Mouse (Mus musculus): ENCODE measurements at regions not wholly inside any gene's neighbourhood (a gene's known extent, or its start where the extent isn't known, plus 50 kb on each side); places are given as distances from the start of the nearest gene placed in this dataset.
A peak's percentile ranks its signal among the peaks of the same experiment; 100 is the strongest.

DNA sequence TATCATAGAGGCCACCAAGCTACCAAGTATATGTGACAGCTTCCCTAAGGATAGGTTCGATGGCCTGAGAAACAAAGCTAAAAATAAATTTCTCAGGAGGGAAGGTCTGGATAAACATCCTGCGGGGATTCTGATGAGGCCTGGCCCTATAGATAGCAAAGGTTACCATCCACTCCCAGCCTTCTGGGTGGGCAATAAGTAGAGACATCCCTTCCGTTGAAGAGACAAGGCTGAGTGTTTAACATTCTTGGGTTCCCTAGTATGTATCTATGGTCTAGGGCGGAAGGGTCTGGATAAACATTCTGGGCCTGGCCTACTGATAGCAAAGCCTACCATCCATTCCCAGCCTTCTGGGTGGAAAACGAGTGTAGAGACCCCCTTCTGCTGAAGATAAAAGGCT is 180.5 kb upstream of the Dlk1 start:
- H3K36me3 ChIP-seq (ENCODE audit: control insufficient read depth, insufficient read depth, low read length): no peaks in the 10 kb centered on the region
- H3K9ac ChIP-seq (ENCODE audit: low read length): no peak overlapping the region
- DNase-seq (ENCODE audit: low spot score) (no peak), ATAC-seq (no peak)
- no peaks in the 10 kb centered on the region for H3K4me1 ChIP-seq (ENCODE audit: control insufficient read depth, insufficient read depth, low read length)
- no peak overlapping the region for H3K4me2 ChIP-seq (ENCODE audit: low read length)
- H3K4me3 ChIP-seq (ENCODE audit: low read depth, low read length): no peak overlapping the region
- no peaks in the 10 kb centered on the region for H3K27me3 ChIP-seq (replicated peaks; ENCODE audit: control insufficient read depth, insufficient read depth, low read length)
- WGBS: 82% methylated on average over 5 of the region's 5 CpGs
- H3K9me3 ChIP-seq (replicated peaks; ENCODE audit: control insufficient read depth, low read length): no peaks in the 10 kb centered on the region
- no peak overlapping the region for H3K27ac ChIP-seq (ENCODE audit: low read depth, low read length)

DNA sequence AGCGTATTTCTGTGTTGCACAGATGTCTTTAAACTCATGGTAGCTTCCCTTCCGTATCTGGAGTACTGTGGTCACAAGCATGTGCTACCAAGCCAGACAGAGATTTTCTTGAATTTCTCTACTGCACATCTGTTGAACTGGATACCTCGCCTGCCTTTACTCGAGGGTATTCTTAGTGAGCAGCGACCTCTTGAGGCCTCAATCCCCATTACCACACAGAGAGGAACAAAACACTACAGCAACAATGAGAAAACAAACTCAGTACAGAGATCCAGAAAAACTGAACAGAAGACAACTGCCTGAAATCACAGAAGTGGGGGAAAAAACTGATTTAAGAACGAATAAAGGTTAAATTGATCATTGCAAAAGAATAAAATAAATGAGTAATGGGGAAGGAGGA is 137.8 kb upstream of the Dlk1 start:
- Histone ChIP-seq H3K4me3 (ENCODE audit: low read depth, low read length) (no peak overlapping the region), H3K36me3 (ENCODE audit: control insufficient read depth, insufficient read depth, low read length) (no peaks in the 10 kb centered on the region), H3K9me3 (replicated peaks; ENCODE audit: control insufficient read depth, low read length) (no peaks in the 10 kb centered on the region), H3K4me1 (ENCODE audit: control insufficient read depth, insufficient read depth, low read length) (no peaks in the 10 kb centered on the region), H3K9ac (ENCODE audit: low read length) (no peak overlapping the region), H3K27me3 (replicated peaks; ENCODE audit: control insufficient read depth, insufficient read depth, low read length) (no peaks in the 10 kb centered on the region), H3K4me2 (ENCODE audit: low read length) (no peak overlapping the region), H3K27ac (ENCODE audit: low read depth, low read length) (no peak overlapping the region)
- ATAC-seq: no peak
- WGBS: 24% methylated on average over 6 of the region's 6 CpGs
- peak; percentile 17 for DNase-seq (ENCODE audit: low spot score)

DNA sequence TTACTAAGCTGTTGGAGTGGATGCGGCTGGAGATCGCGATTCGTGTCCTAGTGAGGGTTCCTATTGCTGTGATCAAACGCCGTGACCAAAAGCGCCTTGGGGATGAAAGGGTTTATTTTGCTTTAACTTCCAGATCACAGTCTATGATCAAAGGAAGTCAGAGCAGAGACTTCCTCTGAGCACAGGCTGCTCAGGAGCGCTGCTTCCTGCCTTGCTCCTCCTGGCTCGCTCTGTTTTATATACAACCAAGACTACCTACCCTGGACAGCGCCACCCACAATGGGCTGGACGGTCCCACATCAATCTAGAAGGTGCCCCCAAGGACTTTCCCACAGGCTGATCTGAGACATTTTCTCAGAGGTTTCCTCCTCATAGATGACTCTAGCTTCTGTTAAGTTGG is 126.6 kb upstream of the Dlk1 start:
- Histone ChIP-seq H3K4me3 (ENCODE audit: low read depth, low read length) (no peak overlapping the region), H3K9me3 (replicated peaks; ENCODE audit: control insufficient read depth, low read length) (no peaks in the 10 kb centered on the region), H3K4me2 (ENCODE audit: low read length) (no peak overlapping the region), H3K27ac (ENCODE audit: low read depth, low read length) (no peak overlapping the region), H3K4me1 (ENCODE audit: control insufficient read depth, insufficient read depth, low read length) (no peaks in the 10 kb centered on the region), H3K27me3 (replicated peaks; ENCODE audit: control insufficient read depth, insufficient read depth, low read length) (no peaks in the 10 kb centered on the region), H3K36me3 (ENCODE audit: control insufficient read depth, insufficient read depth, low read length) (no peaks in the 10 kb centered on the region), H3K9ac (ENCODE audit: low read length) (no peak overlapping the region)
- DNase-seq (ENCODE audit: low spot score) (no peak), ATAC-seq (no peak)
- WGBS: 73% methylated on average over 11 of the region's 11 CpGs

DNA sequence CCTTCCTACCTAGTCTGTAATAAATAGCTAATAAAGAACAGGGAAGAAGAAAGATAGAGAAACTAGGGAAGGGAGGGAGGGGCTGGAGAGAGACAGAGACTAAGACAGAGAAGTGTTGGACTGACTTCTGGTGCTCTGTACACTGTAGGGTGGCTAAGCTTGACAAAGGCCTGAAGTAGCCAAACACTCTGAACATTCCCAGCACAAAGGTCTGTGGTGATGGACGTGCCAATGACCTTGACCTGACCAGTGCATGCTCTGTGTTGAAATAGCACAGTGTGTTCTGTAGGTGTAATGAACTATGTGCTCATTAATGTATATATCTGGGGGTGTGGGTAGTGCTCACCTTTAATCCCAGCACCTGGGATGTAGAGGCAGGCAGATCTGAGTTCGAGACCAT is 81.3 kb upstream of the Dlk1 start:
- DNase-seq (ENCODE audit: low spot score): no peak
- H3K4me1 ChIP-seq (ENCODE audit: control insufficient read depth, insufficient read depth, low read length): no peaks in the 10 kb centered on the region
- WGBS: 81% methylated on average over 2 of the region's 2 CpGs
- ATAC-seq: no peak
- H3K4me2 ChIP-seq (ENCODE audit: low read length): no peak overlapping the region
- H3K27ac ChIP-seq (ENCODE audit: low read depth, low read length): no peak overlapping the region
- H3K9me3 ChIP-seq (replicated peaks; ENCODE audit: control insufficient read depth, low read length): 0 out of 2 replicates have a peak, but pooled peaks cover 2% of the 10 kb centered on the region
- no peak overlapping the region for H3K4me3 ChIP-seq (ENCODE audit: low read depth, low read length)
- H3K36me3 ChIP-seq (ENCODE audit: control insufficient read depth, insufficient read depth, low read length): no peaks in the 10 kb centered on the region
- H3K27me3 ChIP-seq (replicated peaks; ENCODE audit: control insufficient read depth, insufficient read depth, low read length): no peaks in the 10 kb centered on the region
- no peak overlapping the region for H3K9ac ChIP-seq (ENCODE audit: low read length)

DNA sequence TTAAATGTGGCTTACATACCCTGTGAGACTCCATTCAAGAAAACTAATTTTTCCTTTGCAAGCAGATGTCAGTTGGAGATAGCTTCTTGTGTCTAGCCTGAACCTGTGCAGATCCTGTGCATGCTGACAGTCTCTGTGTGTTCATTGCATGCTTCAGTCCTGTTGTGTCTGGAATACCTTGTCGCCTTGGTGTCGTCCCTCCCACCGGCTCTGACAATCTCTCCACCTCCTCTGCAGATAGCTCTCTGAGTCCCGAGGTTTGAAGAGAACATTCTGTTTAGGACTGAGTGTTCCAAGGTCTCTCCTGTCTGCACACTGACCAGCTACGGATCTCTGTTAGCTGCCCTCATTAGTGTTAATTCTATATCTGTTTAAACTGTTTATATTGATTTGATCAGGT is 66.8 kb upstream of the Dlk1 start:
- H3K27ac ChIP-seq (ENCODE audit: low read depth, low read length): no peak overlapping the region
- no peak for ATAC-seq
- no peaks in the 10 kb centered on the region for H3K36me3 ChIP-seq (ENCODE audit: control insufficient read depth, insufficient read depth, low read length)
- H3K9me3 ChIP-seq (replicated peaks; ENCODE audit: control insufficient read depth, low read length): no peaks in the 10 kb centered on the region
- no peaks in the 10 kb centered on the region for H3K4me1 ChIP-seq (ENCODE audit: control insufficient read depth, insufficient read depth, low read length)
- no peaks in the 10 kb centered on the region for H3K27me3 ChIP-seq (replicated peaks; ENCODE audit: control insufficient read depth, insufficient read depth, low read length)
- H3K9ac ChIP-seq (ENCODE audit: low read length): no peak overlapping the region
- H3K4me2 ChIP-seq (ENCODE audit: low read length): no peak overlapping the region
- no peak for DNase-seq (ENCODE audit: low spot score)
- 87% methylated on average over 5 of the region's 5 CpGs for WGBS
- H3K4me3 ChIP-seq (ENCODE audit: low read depth, low read length): no peak overlapping the region

DNA sequence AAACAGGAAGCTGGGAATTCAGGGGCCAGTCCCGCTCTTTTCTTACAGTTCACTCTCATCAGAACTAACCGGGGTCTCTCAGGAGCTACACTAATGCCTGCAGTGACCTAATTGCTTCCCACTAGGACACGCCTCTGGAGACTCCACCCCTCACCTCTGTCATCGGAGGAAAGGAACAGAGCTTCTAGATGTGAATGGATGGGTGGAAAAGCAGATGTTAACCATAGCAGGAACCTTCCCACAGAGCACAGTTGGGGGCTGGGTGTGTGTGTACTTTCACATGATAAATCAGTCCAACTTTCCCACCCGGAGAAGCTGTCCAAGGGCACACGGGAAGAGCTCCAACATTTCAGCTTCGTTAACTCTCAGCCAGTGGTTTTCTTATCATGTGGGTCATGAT is 63.8 kb upstream of the Dlk1 start:
- DNase-seq (ENCODE audit: low spot score) (no peak), ATAC-seq (no peak)
- H3K9me3 ChIP-seq (replicated peaks; ENCODE audit: control insufficient read depth, low read length): no peaks in the 10 kb centered on the region
- WGBS: 61% methylated on average over 7 of the region's 7 CpGs
- no peak overlapping the region for H3K27ac ChIP-seq (ENCODE audit: low read depth, low read length)
- H3K9ac ChIP-seq (ENCODE audit: low read length): no peak overlapping the region
- H3K4me1 ChIP-seq (ENCODE audit: control insufficient read depth, insufficient read depth, low read length): peaks cover 11% of the 10 kb centered on the region
- no peaks in the 10 kb centered on the region for H3K27me3 ChIP-seq (replicated peaks; ENCODE audit: control insufficient read depth, insufficient read depth, low read length)
- H3K36me3 ChIP-seq (ENCODE audit: control insufficient read depth, insufficient read depth, low read length): no peaks in the 10 kb centered on the region
- no peak overlapping the region for H3K4me2 ChIP-seq (ENCODE audit: low read length)
- H3K4me3 ChIP-seq (ENCODE audit: low read depth, low read length): no peak overlapping the region

DNA sequence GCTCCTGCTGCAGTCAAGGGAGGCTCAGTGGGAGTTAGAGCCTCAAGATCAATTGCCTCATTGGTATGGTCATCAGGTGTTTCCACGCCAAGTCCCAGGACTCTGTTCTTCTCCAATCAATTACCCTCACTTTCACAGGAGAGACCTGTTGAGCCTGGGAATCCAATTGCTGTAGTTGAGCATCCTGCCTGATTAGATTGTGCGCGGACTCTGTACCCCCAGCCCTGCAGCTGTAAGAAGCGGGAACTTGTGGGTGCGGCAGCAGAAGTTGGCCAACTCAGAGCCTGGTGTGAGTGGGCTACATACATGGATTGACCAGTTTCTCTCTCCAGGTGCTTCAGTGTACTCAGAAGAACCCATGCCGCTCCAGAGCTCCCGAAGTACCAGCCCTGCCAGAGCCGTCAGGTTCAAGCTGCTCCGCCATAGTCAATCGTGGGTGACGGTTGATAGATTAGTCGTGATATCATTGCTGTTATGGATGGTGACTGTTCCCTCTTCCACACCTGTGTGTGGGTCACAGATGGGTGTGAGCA is 62.2 kb upstream of the Dlk1 start:
- Histone ChIP-seq H3K27me3 (replicated peaks; ENCODE audit: control insufficient read depth, insufficient read depth, low read length) (no peaks in the 10 kb centered on the region), H3K27ac (ENCODE audit: low read depth, low read length) (no peak overlapping the region), H3K4me1 (ENCODE audit: control insufficient read depth, insufficient read depth, low read length) (peaks cover 21% of the 10 kb centered on the region), H3K9me3 (replicated peaks; ENCODE audit: control insufficient read depth, low read length) (no peaks in the 10 kb centered on the region), H3K9ac (ENCODE audit: low read length) (no peak overlapping the region), H3K36me3 (ENCODE audit: control insufficient read depth, insufficient read depth, low read length) (no peaks in the 10 kb centered on the region), H3K4me3 (ENCODE audit: low read depth, low read length) (no peak overlapping the region), H3K4me2 (ENCODE audit: low read length) (no peak overlapping the region)
- WGBS: 94% methylated on average over 12 of the region's 12 CpGs
- DNase-seq (ENCODE audit: low spot score) (no peak), ATAC-seq (no peak)

DNA sequence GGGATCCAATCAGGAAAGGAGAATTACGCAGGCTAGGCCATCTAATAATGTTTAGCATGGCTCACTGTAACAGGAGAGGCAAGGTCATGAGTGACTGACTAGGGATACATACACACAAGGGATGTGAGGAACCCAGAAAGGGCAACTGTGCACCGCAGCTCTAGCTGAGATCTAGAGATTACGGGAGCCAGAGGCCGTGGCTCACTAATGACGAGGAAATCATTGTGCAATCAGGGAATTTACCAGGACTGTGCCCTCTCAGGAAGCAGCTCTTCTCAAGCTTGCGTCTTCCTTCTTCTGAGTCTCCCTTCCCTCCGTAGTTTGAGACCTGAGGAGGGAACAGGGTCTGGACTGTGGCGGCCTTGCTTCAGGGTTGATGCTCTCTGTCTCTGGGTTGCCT is 61.6 kb upstream of the Dlk1 start:
- H3K9me3 ChIP-seq (replicated peaks; ENCODE audit: control insufficient read depth, low read length): no peaks in the 10 kb centered on the region
- no peak overlapping the region for H3K27ac ChIP-seq (ENCODE audit: low read depth, low read length)
- peaks cover 21% of the 10 kb centered on the region for H3K4me1 ChIP-seq (ENCODE audit: control insufficient read depth, insufficient read depth, low read length)
- no peak overlapping the region for H3K4me2 ChIP-seq (ENCODE audit: low read length)
- H3K27me3 ChIP-seq (replicated peaks; ENCODE audit: control insufficient read depth, insufficient read depth, low read length): no peaks in the 10 kb centered on the region
- ATAC-seq (no peak), DNase-seq (ENCODE audit: low spot score) (no peak)
- no peaks in the 10 kb centered on the region for H3K36me3 ChIP-seq (ENCODE audit: control insufficient read depth, insufficient read depth, low read length)
- H3K9ac ChIP-seq (ENCODE audit: low read length): no peak overlapping the region
- WGBS: 92% methylated on average over 8 of the region's 8 CpGs
- no peak overlapping the region for H3K4me3 ChIP-seq (ENCODE audit: low read depth, low read length)

DNA sequence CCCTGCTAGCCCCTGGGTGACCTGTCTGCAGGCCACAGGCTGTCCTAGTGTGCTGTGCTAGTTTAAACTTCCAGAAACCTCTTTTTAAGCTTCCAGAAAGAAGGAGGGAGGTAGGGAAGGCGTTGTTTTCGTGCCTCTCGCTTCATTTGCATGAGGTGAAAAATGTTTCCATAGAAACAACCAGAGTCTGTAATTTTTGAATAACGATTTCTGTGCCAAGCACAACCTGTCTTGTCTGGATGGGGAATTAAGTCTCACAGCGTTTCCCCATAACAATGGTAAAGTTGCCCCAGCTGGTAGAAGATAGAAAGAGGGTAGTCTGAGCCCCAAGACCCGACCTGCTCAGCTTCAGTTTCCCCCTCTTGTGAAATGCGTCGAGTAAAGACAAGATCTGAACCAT is 59.3 kb upstream of the Dlk1 start:
- no peaks in the 10 kb centered on the region for H3K27me3 ChIP-seq (replicated peaks; ENCODE audit: control insufficient read depth, insufficient read depth, low read length)

More for the DNA sequence above, 59.3 kb upstream of the Dlk1 start:
- peak overlapping the region; percentile 60 for H3K27ac ChIP-seq (ENCODE audit: low read depth, low read length)
- ATAC-seq: peak; percentile 48
- no peaks in the 10 kb centered on the region for H3K36me3 ChIP-seq (ENCODE audit: control insufficient read depth, insufficient read depth, low read length)
- no peak overlapping the region for H3K9ac ChIP-seq (ENCODE audit: low read length)
- no peak overlapping the region for H3K4me3 ChIP-seq (ENCODE audit: low read depth, low read length)
- H3K9me3 ChIP-seq (replicated peaks; ENCODE audit: control insufficient read depth, low read length): no peaks in the 10 kb centered on the region
- peaks cover 21% of the 10 kb centered on the region for H3K4me1 ChIP-seq (ENCODE audit: control insufficient read depth, insufficient read depth, low read length)
- DNase-seq (ENCODE audit: low spot score): peak; percentile 81
- peak overlapping the region; percentile 35 for H3K4me2 ChIP-seq (ENCODE audit: low read length)
- 9% methylated on average over 8 of the region's 8 CpGs for WGBS

All from forebrain, embryonic 14.5 days (tissue).